Mouse (Mus musculus) embryonic facial prominence, embryonic 12.5 days (tissue): ENCODE measurements around the gene Csf3. TPM values are rescaled to one million over a fixed set of nuclear protein-coding genes. Genes with fewer than 3 reads are reported as not detected.
A peak's percentile ranks its signal among the peaks of the same experiment; 100 is the strongest.

ENCODE experiments used
- ATAC-seq: fragments of 200-750 bp; cut with Nextera tagmentation; 2 replicates; pipeline ENCODE4 v1.8.0; 2017; ENCODE audit not compliant: insufficient number of reproducible peaks, insufficient read depth, low FRiP score, low TSS enrichment
- H3K27ac ChIP-seq: fragments of 300-500 bp; sonication (generic); 2 replicates; pipeline ENCODE4 v1.5.1; 2016; ENCODE audit warnings: mild to moderate bottlenecking
- H3K27me3 ChIP-seq: fragments of 300-500 bp; sonication (generic); 2 replicates; pipeline ENCODE4 v1.6.1; 2016; ENCODE audit warnings: mild to moderate bottlenecking, moderate library complexity
- H3K36me3 ChIP-seq: fragments of 300-500 bp; sonication (generic); 2 replicates; pipeline ENCODE4 v1.6.1; 2016; ENCODE audit warnings: mild to moderate bottlenecking
- H3K4me1 ChIP-seq: fragments of 300-500 bp; sonication (generic); 2 replicates; pipeline ENCODE4 v1.6.1; 2016
- H3K4me2 ChIP-seq: fragments of 300-500 bp; sonication (generic); replicated peaks from 2 replicates; pipeline ENCODE4 v1.6.1; 2016; ENCODE audit warnings: mild to moderate bottlenecking, moderate library complexity
- H3K4me3 ChIP-seq: fragments of 300-500 bp; sonication (generic); 2 replicates; pipeline ENCODE4 v1.5.1; 2016; ENCODE audit warnings: mild to moderate bottlenecking
- H3K9ac ChIP-seq: fragments of 300-500 bp; sonication (generic); 2 replicates; pipeline ENCODE4 v1.6.1; 2016; ENCODE audit warnings: mild to moderate bottlenecking, moderate library complexity
- H3K9me3 ChIP-seq: fragments of 300-500 bp; sonication (generic); 2 replicates; pipeline ENCODE4 v1.6.1; 2016; ENCODE audit warnings: mild to moderate bottlenecking, moderate library complexity
- WGBS: fragments of 180-500 bp; shearing (Covaris S2); methylation state at CpG from one replicate; pipeline ENCODE4 v1.1.7; 2016; 5-methylcytosine and 5-hydroxymethylcytosine counted together
- polyA plus RNA-seq: library from polyadenylated mRNA; unstranded; fragments of >200 nt; fragmentation: Nextera tagmentation; extraction: Ambion mirVana; gene quantifications from 2 replicates; pipeline ENCODE4 v1.2.1, GENCODE M21; 2016

The Csf3 gene
- polyA plus RNA-seq, 1 experiment from 2014 or later, result not detected

GRCm38 (mm10) chr11:98697225-98697624 lies 3.8 kb upstream of the Csf3 start:
- WGBS, result 88% methylated on average over 12 of the region's 12 CpGs
- no peaks in the 10 kb centered on the region for H3K9me3 ChIP-seq
- H3K4me1 ChIP-seq, result peaks cover 5% of the 10 kb centered on the region; the same call in 1 of the 2 replicates
- H3K9ac ChIP-seq, result no peak overlapping the region
- ATAC-seq, result no peak
- H3K4me3 ChIP-seq, result no peak overlapping the region
- no peak overlapping the region for H3K27ac ChIP-seq
- no peaks in the 10 kb centered on the region for H3K27me3 ChIP-seq
- H3K4me2 ChIP-seq, result no peak overlapping the region
- peaks cover 44% of the 10 kb centered on the region for H3K36me3 ChIP-seq

- Histone ChIP-seq H3K36me3 (peaks cover 29% of the 10 kb centered on the region), H3K27me3 (no peaks in the 10 kb centered on the region)
Observed at GRCm38 (mm10) chr11:98698849-98699640, 2.0 kb upstream of the Csf3 start.

GRCm38 (mm10) chr11:98699911-98700310 lies 1.2 kb upstream of the Csf3 start:
- Histone ChIP-seq H3K36me3 (peaks cover 29% of the 10 kb centered on the region), H3K9me3 (no peaks in the 10 kb centered on the region), H3K9ac (no peak overlapping the region), H3K4me1 (peaks cover 5% of the 10 kb centered on the region; the same call in 1 of the 2 replicates), H3K4me2 (no peak overlapping the region), H3K27ac (no peak overlapping the region), H3K4me3 (no peak overlapping the region), H3K27me3 (no peaks in the 10 kb centered on the region)
- WGBS, result 36% methylated on average over 4 of the region's 4 CpGs
- ATAC-seq, result no peak

More at GRCm38 (mm10) chr11:98698849-98699640, 2.0 kb upstream of the Csf3 start:
- H3K4me3 ChIP-seq, result no peak overlapping the region
- peaks cover 5% of the 10 kb centered on the region; the same call in 1 of the 2 replicates for H3K4me1 ChIP-seq
- H3K9me3 ChIP-seq, result no peaks in the 10 kb centered on the region
- no peak overlapping the region for H3K9ac ChIP-seq
- ATAC-seq, result no peak
- WGBS, result 81% methylated on average over 16 of the region's 16 CpGs
- H3K4me2 ChIP-seq, result no peak overlapping the region
- H3K27ac ChIP-seq, result no peak overlapping the region

- ATAC-seq, result no peak
- peaks cover 36% of the 10 kb centered on the region for H3K36me3 ChIP-seq
- H3K4me2 ChIP-seq, result no peak overlapping the region
- H3K9ac ChIP-seq, result no peak overlapping the region
- H3K4me3 ChIP-seq, result no peak overlapping the region
- WGBS, result 71% methylated on average over 5 of the region's 5 CpGs
- no peak overlapping the region for H3K27ac ChIP-seq
- peaks cover 5% of the 10 kb centered on the region; the same call in 1 of the 2 replicates for H3K4me1 ChIP-seq
- no peaks in the 10 kb centered on the region for H3K27me3 ChIP-seq
- no peaks in the 10 kb centered on the region for H3K9me3 ChIP-seq
Observed at GRCm38 (mm10) chr11:98702323-98702722, 1.3 kb downstream of the Csf3 start.

- H3K4me1 ChIP-seq, result peaks cover 14% of the 10 kb centered on the region; the same call in 1 of the 2 replicates
- H3K27me3 ChIP-seq, result no peaks in the 10 kb centered on the region
- no peak overlapping the region for H3K4me2 ChIP-seq
- H3K36me3 ChIP-seq, result peaks cover 61% of the 10 kb centered on the region
- 87% methylated on average over 10 of the region's 10 CpGs for WGBS
- H3K9me3 ChIP-seq, result no peaks in the 10 kb centered on the region
- no peak overlapping the region for H3K27ac ChIP-seq
- ATAC-seq, result no peak
- H3K4me3 ChIP-seq, result no peak overlapping the region
- H3K9ac ChIP-seq, result 0 out of 2 replicates have a peak overlapping the region, but pooled peaks have one; percentile 10
Observed at GRCm38 (mm10) chr11:98705021-98705420, 4.0 kb downstream of the Csf3 start.

- H3K27ac ChIP-seq, result peak overlapping the region; percentile 55; the same call in 1 of the 2 replicates
Observed at GRCm38 (mm10) chr11:98707401-98708281, 6.6 kb downstream of the Csf3 start.

GRCm38 (mm10) chr11:98708282-98708956 lies 7.4 kb downstream of the Csf3 start:
- 87% methylated on average over 19 of the region's 19 CpGs for WGBS
- no peak for ATAC-seq
- no peak overlapping the region for H3K4me2 ChIP-seq
- peaks cover 9% of the 10 kb centered on the region; the same call in 1 of the 2 replicates for H3K4me1 ChIP-seq
- H3K9me3 ChIP-seq, result no peaks in the 10 kb centered on the region
- H3K27ac ChIP-seq, result peak overlapping the region; percentile 55; the same call in 1 of the 2 replicates
- peaks cover 76% of the 10 kb centered on the region for H3K36me3 ChIP-seq
- H3K4me3 ChIP-seq, result no peak overlapping the region
- H3K27me3 ChIP-seq, result no peaks in the 10 kb centered on the region
- H3K9ac ChIP-seq, result no peak overlapping the region

More at GRCm38 (mm10) chr11:98707401-98708281, 6.6 kb downstream of the Csf3 start:
- WGBS, result 72% methylated on average over 22 of the region's 22 CpGs
- Histone ChIP-seq H3K4me3 (no peak overlapping the region), H3K9ac (no peak overlapping the region), H3K36me3 (peaks cover 71% of the 10 kb centered on the region), H3K27me3 (no peaks in the 10 kb centered on the region), H3K4me1 (peaks cover 9% of the 10 kb centered on the region; the same call in 1 of the 2 replicates), H3K9me3 (no peaks in the 10 kb centered on the region), H3K4me2 (no peak overlapping the region)
- no peak; the same call in 1 of the 2 replicates for ATAC-seq

- no peak for ATAC-seq
- Histone ChIP-seq H3K36me3 (peaks cover 80% of the 10 kb centered on the region), H3K9me3 (no peaks in the 10 kb centered on the region), H3K4me2 (no peak overlapping the region), H3K27ac (no peak overlapping the region), H3K4me1 (peaks cover 9% of the 10 kb centered on the region; the same call in 1 of the 2 replicates), H3K27me3 (no peaks in the 10 kb centered on the region), H3K4me3 (no peak overlapping the region), H3K9ac (no peak overlapping the region)
- 89% methylated on average over 26 of the region's 26 CpGs for WGBS
Observed at GRCm38 (mm10) chr11:98709001-98709741, 8.1 kb downstream of the Csf3 start.

- Histone ChIP-seq H3K9ac (no peak overlapping the region), H3K36me3 (peaks cover 78% of the 10 kb centered on the region), H3K4me1 (peaks cover 9% of the 10 kb centered on the region; the same call in 1 of the 2 replicates), H3K27me3 (no peaks in the 10 kb centered on the region), H3K9me3 (no peaks in the 10 kb centered on the region), H3K27ac (no peak overlapping the region), H3K4me2 (no peak overlapping the region), H3K4me3 (no peak overlapping the region)
- WGBS, result 55% methylated on average over 12 of the region's 12 CpGs
- ATAC-seq, result 0 out of 2 replicates have a peak, but pooled peaks have one; percentile 30
Observed at GRCm38 (mm10) chr11:98710416-98711045, 9.5 kb downstream of the Csf3 start.

- Histone ChIP-seq H3K27ac (no peak overlapping the region), H3K9ac (no peak overlapping the region), H3K4me1 (peaks cover 9% of the 10 kb centered on the region; the same call in 1 of the 2 replicates), H3K27me3 (no peaks in the 10 kb centered on the region), H3K4me3 (no peak overlapping the region), H3K4me2 (no peak overlapping the region), H3K9me3 (no peaks in the 10 kb centered on the region), H3K36me3 (peaks cover 78% of the 10 kb centered on the region)
- WGBS, result 73% methylated on average over 4 of the region's 4 CpGs
- ATAC-seq, result no peak
Observed at GRCm38 (mm10) chr11:98711046-98711434, 10.0 kb downstream of the Csf3 start.
